Mouse (Mus musculus): ENCODE measurements around the gene Mapk9. TPM values are rescaled to one million over a fixed set of nuclear protein-coding genes. Genes with fewer than 3 reads are reported as not detected.

Gene Mapk9
- polyA plus RNA-seq, 1 experiment from 2014 or later: 38.6 TPM

- WGBS: 7% methylated on average over 4 of the region's 4 CpGs
- peaks cover 26% of the 10 kb centered on the region for H3K4me1 ChIP-seq (replicated peaks)
- H3K27ac ChIP-seq: no peak overlapping the region
- H3K9me3 ChIP-seq: no peaks in the 10 kb centered on the region
- no peak overlapping the region for H3K9ac ChIP-seq (replicated peaks)
- H3K36me3 ChIP-seq: no peaks in the 10 kb centered on the region
- peaks cover 4% of the 10 kb centered on the region; the same call in 1 of the 2 replicates for H3K27me3 ChIP-seq
- peak overlapping the region; percentile 32 for H3K4me2 ChIP-seq
- no peak; the same call in 1 of the 2 replicates for ATAC-seq (ENCODE audit: insufficient number of reproducible peaks, insufficient read depth, low FRiP score, low TSS enrichment, low read depth)
- H3K4me3 ChIP-seq (replicated peaks): no peak overlapping the region
Measured at GRCm38 (mm10) chr11:49927169-49927568, 80.6 kb downstream of the Mapk9 start.

DNA sequence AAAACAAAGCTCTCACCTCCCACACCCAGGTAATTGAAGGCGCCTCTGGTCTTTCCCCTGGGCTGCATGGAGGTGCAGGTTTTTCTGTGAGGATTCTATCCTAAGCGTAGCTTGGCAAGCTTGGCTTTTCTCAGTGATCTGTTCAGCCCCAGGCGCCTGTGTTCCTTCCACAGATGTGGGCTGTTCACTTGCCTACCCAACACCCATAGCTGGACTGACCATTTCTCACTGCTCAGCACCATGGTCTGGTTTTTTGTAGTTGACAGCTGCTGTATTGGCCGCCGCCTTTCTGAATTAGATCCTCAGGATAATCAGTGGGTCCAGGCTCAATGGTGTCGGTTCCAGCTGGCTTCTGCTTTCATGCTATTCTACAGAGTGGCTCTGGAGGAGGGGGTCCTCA lies 81.1 kb downstream of the Mapk9 start:
- H3K36me3 ChIP-seq: no peaks in the 10 kb centered on the region
- no peak; the same call in 1 of the 2 replicates for ATAC-seq (ENCODE audit: insufficient number of reproducible peaks, insufficient read depth, low FRiP score, low TSS enrichment, low read depth)
- WGBS: 46% methylated on average over 6 of the region's 6 CpGs
- H3K4me3 ChIP-seq (replicated peaks): no peak overlapping the region
- H3K4me2 ChIP-seq: 0 out of 2 replicates have a peak overlapping the region, but pooled peaks have one; percentile 32
- H3K27ac ChIP-seq: no peak overlapping the region
- peaks cover 26% of the 10 kb centered on the region for H3K4me1 ChIP-seq (replicated peaks)
- H3K27me3 ChIP-seq: peaks cover 4% of the 10 kb centered on the region; the same call in 1 of the 2 replicates
- H3K9me3 ChIP-seq: no peaks in the 10 kb centered on the region
- no peak overlapping the region for H3K9ac ChIP-seq (replicated peaks)

- WGBS: 39% methylated on average over 5 of the region's 5 CpGs
- no peaks in the 10 kb centered on the region for H3K27me3 ChIP-seq
- peaks cover 26% of the 10 kb centered on the region for H3K4me1 ChIP-seq (replicated peaks)
- no peaks in the 10 kb centered on the region for H3K36me3 ChIP-seq
- H3K9ac ChIP-seq (replicated peaks): no peak overlapping the region
- H3K4me3 ChIP-seq (replicated peaks): no peak overlapping the region
- H3K9me3 ChIP-seq: no peaks in the 10 kb centered on the region
- no peak overlapping the region for H3K4me2 ChIP-seq
- no peak overlapping the region for H3K27ac ChIP-seq
- ATAC-seq (ENCODE audit: insufficient number of reproducible peaks, insufficient read depth, low FRiP score, low TSS enrichment, low read depth): no peak
Measured at GRCm38 (mm10) chr11:49931037-49931625, 84.6 kb downstream of the Mapk9 start.

- H3K36me3 ChIP-seq: no peaks in the 10 kb centered on the region
- no peak for ATAC-seq (ENCODE audit: insufficient number of reproducible peaks, insufficient read depth, low FRiP score, low TSS enrichment, low read depth)
- peaks cover 19% of the 10 kb centered on the region for H3K4me1 ChIP-seq (replicated peaks)
- H3K27me3 ChIP-seq: no peaks in the 10 kb centered on the region
- H3K4me3 ChIP-seq (replicated peaks): no peak overlapping the region
- H3K9me3 ChIP-seq: no peaks in the 10 kb centered on the region
- H3K4me2 ChIP-seq: no peak overlapping the region
- H3K9ac ChIP-seq (replicated peaks): no peak overlapping the region
- WGBS: 5% methylated on average over 7 of the region's 7 CpGs
- no peak overlapping the region for H3K27ac ChIP-seq
Measured at GRCm38 (mm10) chr11:49931853-49932252, 85.3 kb downstream of the Mapk9 start.

- Histone ChIP-seq H3K36me3 (no peaks in the 10 kb centered on the region), H3K27me3 (no peaks in the 10 kb centered on the region), H3K4me2 (no peak overlapping the region), H3K4me1 (replicated peaks) (peaks cover 10% of the 10 kb centered on the region), H3K9ac (replicated peaks) (no peak overlapping the region), H3K9me3 (no peaks in the 10 kb centered on the region), H3K27ac (no peak overlapping the region), H3K4me3 (replicated peaks) (no peak overlapping the region)
- ATAC-seq (ENCODE audit: insufficient number of reproducible peaks, insufficient read depth, low FRiP score, low TSS enrichment, low read depth): no peak
- 71% methylated on average over 1 of the region's 1 CpGs for WGBS
Measured at GRCm38 (mm10) chr11:49933811-49934210, 87.3 kb downstream of the Mapk9 start.

- Histone ChIP-seq H3K9me3 (no peaks in the 10 kb centered on the region), H3K9ac (replicated peaks) (no peak overlapping the region), H3K36me3 (no peaks in the 10 kb centered on the region), H3K27me3 (no peaks in the 10 kb centered on the region), H3K27ac (no peak overlapping the region), H3K4me2 (no peak overlapping the region), H3K4me1 (replicated peaks) (peaks cover 12% of the 10 kb centered on the region), H3K4me3 (replicated peaks) (no peak overlapping the region)
- WGBS: 71% methylated on average over 10 of the region's 10 CpGs
- no peak for ATAC-seq (ENCODE audit: insufficient number of reproducible peaks, insufficient read depth, low FRiP score, low TSS enrichment, low read depth)
Measured at GRCm38 (mm10) chr11:49934322-49934721, 87.8 kb downstream of the Mapk9 start.

Small RNA genes within 50 kb of the gene (microRNA-seq; reads per million reads assigned to microRNA genes)
- not detected for gene Gm23492

Other genes starting within 250 kb of the Mapk9 start
- gene Flt4, start 237.5 kb upstream of the Mapk9 start, polyA plus RNA-seq (2016; fragmentation: Nextera tagmentation; extraction: Ambion mirVana): 3.3 and 4.4 TPM in 2 replicates
- not detected in 2 replicates for gene Scgb3a1, start 183.1 kb upstream of the Mapk9 start, polyA plus RNA-seq (2016; fragmentation: Nextera tagmentation; extraction: Ambion mirVana)
- 93.2 and 95.3 TPM in 2 replicates for gene Cnot6, start 134.0 kb upstream of the Mapk9 start, polyA plus RNA-seq (2016; fragmentation: Nextera tagmentation; extraction: Ambion mirVana)
- 37.0 and 37.5 TPM in 2 replicates for gene Gfpt2, start 52.6 kb upstream of the Mapk9 start, polyA plus RNA-seq (2016; fragmentation: Nextera tagmentation; extraction: Ambion mirVana)
- 0.10 and 0.11 TPM in 2 replicates for gene Rasgef1c, start 55.1 kb downstream of the Mapk9 start, polyA plus RNA-seq (2016; fragmentation: Nextera tagmentation; extraction: Ambion mirVana)
- gene Rnf130, start 178.6 kb downstream of the Mapk9 start, polyA plus RNA-seq (2016; fragmentation: Nextera tagmentation; extraction: Ambion mirVana): 88.5 and 101 TPM in 2 replicates

Measured in limb, embryonic 12.5 days (tissue).